Mouse (Mus musculus) C2C12 (cell line): ENCODE results near the gene Hnrnpk. TPM values are rescaled to one million over a fixed set of nuclear protein-coding genes. Genes with fewer than 3 reads are reported as not detected.

Experiments used
- H3K27me3 ChIP-seq: one replicate; pipeline ENCODE4 v1.6.1; 2011; ENCODE audit not compliant: control insufficient read depth, insufficient read depth, insufficient read length
- H3K36me3 ChIP-seq: one replicate; pipeline ENCODE4 v1.6.1; 2011; ENCODE audit not compliant: control insufficient read depth, insufficient read depth
- H3K4me3 ChIP-seq: one replicate; pipeline ENCODE4 v1.5.1; 2011; ENCODE audit warnings: mild to moderate bottlenecking, control low read depth; ENCODE audit not compliant: poor library complexity, insufficient read depth, severe bottlenecking
- H3K79me2 ChIP-seq: one replicate; pipeline ENCODE4 v1.6.1; 2011; ENCODE audit not compliant: control insufficient read depth, insufficient read depth
- H3K79me3 ChIP-seq: one replicate; pipeline ENCODE4 v1.6.1; 2011; ENCODE audit warnings: low read depth, control low read depth
- H3ac ChIP-seq: one replicate; pipeline ENCODE3; 2011; ENCODE audit warnings: low read depth; ENCODE audit not compliant: control insufficient read depth, insufficient read length
- CEBPB ChIP-seq: IDR thresholded peaks from one replicate; pipeline ENCODE4 v1.6.1; 2011; ENCODE audit warnings: low read depth, mild to moderate bottlenecking, control low read depth, moderate library complexity
- CTCF ChIP-seq: IDR thresholded peaks from one replicate; pipeline ENCODE4 v1.5.1; 2011; ENCODE audit not compliant: control insufficient read depth, insufficient read depth, insufficient read length
- FOSL1 ChIP-seq: IDR thresholded peaks from one replicate; pipeline ENCODE4 v1.8.0; 2011; ENCODE audit warnings: mild to moderate bottlenecking, low read length; ENCODE audit not compliant: poor library complexity, insufficient read depth, severe bottlenecking
- MAX ChIP-seq: IDR thresholded peaks from one replicate; pipeline ENCODE4 v1.6.1; 2011; ENCODE audit warnings: mild to moderate bottlenecking, control low read depth
- MYOD1 ChIP-seq: IDR thresholded peaks from one replicate; pipeline ENCODE4 v1.6.1; 2011; ENCODE audit warnings: low read depth; ENCODE audit not compliant: control insufficient read depth, insufficient read length
- MYOG ChIP-seq: IDR thresholded peaks from one replicate; pipeline ENCODE4 v1.6.1; 2011; ENCODE audit not compliant: control insufficient read depth, insufficient read length; ENCODE audit errors: extremely low read depth
- USF1 ChIP-seq: IDR thresholded peaks from one replicate; pipeline ENCODE4 v1.6.1; 2011; ENCODE audit warnings: low read depth, mild to moderate bottlenecking, control low read depth, moderate library complexity
- polyA plus RNA-seq: library from polyadenylated mRNA; unstranded; fragments of >200 nt; fragmentation: generic; extraction: Trizol; gene quantifications from one replicate; pipeline ENCODE4 v1.2.1, GENCODE M21; 2012; ENCODE audit warnings: missing spikeins

Gene Hnrnpk
- polyA plus RNA-seq, 1 experiment = 370 TPM

GRCm38 (mm10) chr13:58415838-58416237 is 12.7 kb upstream of the Hnrnpk start:
- H3K79me2 ChIP-seq = no peaks in the 10 kb centered on the region
- TF ChIP-seq CTCF = no peak
- TF ChIP-seq CEBPB = no peak
- no peak for TF ChIP-seq MYOD1
- no peak for TF ChIP-seq USF1
- no peak for TF ChIP-seq MYOG
- TF ChIP-seq FOSL1 = no peak
- TF ChIP-seq MAX = no peak

GRCm38 (mm10) chr13:58415374-58415773 is 12.2 kb upstream of the Hnrnpk start:
- Histone ChIP-seq H3ac (no peak overlapping the region), H3K4me3 (no peak overlapping the region), H3K79me3 (peaks cover under 1% of the 10 kb centered on the region), H3K79me2 (no peaks in the 10 kb centered on the region), H3K27me3 (no peaks in the 10 kb centered on the region), H3K36me3 (peaks cover 1% of the 10 kb centered on the region)
- TF ChIP-seq MAX (no peak), MYOD1 (no peak), MYOG (no peak), CTCF (no peak), USF1 (no peak), CEBPB (no peak), FOSL1 (no peak)

More at GRCm38 (mm10) chr13:58415838-58416237, 12.7 kb upstream of the Hnrnpk start:
- Histone ChIP-seq H3K27me3 (no peaks in the 10 kb centered on the region), H3K36me3 (no peaks in the 10 kb centered on the region), H3K4me3 (no peak overlapping the region), H3K79me3 (no peaks in the 10 kb centered on the region), H3ac (no peak overlapping the region)

- no peak overlapping the region for H3K4me3 ChIP-seq
- no peak for TF ChIP-seq FOSL1
- no peak for TF ChIP-seq USF1
- TF ChIP-seq CEBPB = no peak
- TF ChIP-seq CTCF = no peak
- TF ChIP-seq MYOD1 = no peak
- no peak for TF ChIP-seq MAX
- TF ChIP-seq MYOG = no peak
- H3K79me3 ChIP-seq = peaks cover 12% of the 10 kb centered on the region
- H3K79me2 ChIP-seq = peaks cover 9% of the 10 kb centered on the region
- no peaks in the 10 kb centered on the region for H3K27me3 ChIP-seq
- peaks cover 21% of the 10 kb centered on the region for H3K36me3 ChIP-seq
- no peak overlapping the region for H3ac ChIP-seq
Measured at GRCm38 (mm10) chr13:58411073-58411472, 7.9 kb upstream of the Hnrnpk start.

- Histone ChIP-seq H3K79me2 (peaks cover 91% of the 10 kb centered on the region), H3K27me3 (no peaks in the 10 kb centered on the region), H3ac (peak overlapping the region; percentile 69), H3K79me3 (peaks cover 71% of the 10 kb centered on the region), H3K4me3 (peak overlapping the region; percentile 78), H3K36me3 (peaks cover 51% of the 10 kb centered on the region)
- no peak for TF ChIP-seq FOSL1
- TF ChIP-seq USF1 = no peak
- TF ChIP-seq CEBPB = no peak
- TF ChIP-seq MYOG = no peak
- no peak for TF ChIP-seq MAX
- no peak for TF ChIP-seq MYOD1
Measured at GRCm38 (mm10) chr13:58402744-58403110, 416 bp downstream of the Hnrnpk start.

- Histone ChIP-seq H3ac (peak within 1 kb of the TSS; percentile 92), H3K79me2 (peaks cover 96% of the 10 kb centered on the region), H3K27me3 (no peaks in the 10 kb centered on the region), H3K4me3 (peak within 1 kb of the TSS; percentile 78), H3K79me3 (peaks cover 77% of the 10 kb centered on the region), H3K36me3 (peaks cover 51% of the 10 kb centered on the region)
- TF ChIP-seq USF1 = peak; percentile 90
- TF ChIP-seq MAX = peak; percentile 84
- no peak for TF ChIP-seq MYOD1
- TF ChIP-seq FOSL1 = no peak
- TF ChIP-seq CEBPB = no peak
- no peak for TF ChIP-seq CTCF
- no peak for TF ChIP-seq MYOG
Measured at GRCm38 (mm10) chr13:58402003-58402743, 970 bp downstream of the Hnrnpk start, which contains the start of gene Rmi1. TSS of gene Rmi1 (plus strand) at chr13:58402248.
